Mouse (Mus musculus): ENCODE measurements at regions not wholly inside any gene's neighbourhood (a gene's known extent, or its start where the extent isn't known, plus 50 kb on each side); places are given as distances from the start of the nearest gene placed in this dataset.

GRCm38 (mm10) chr13:44607316-44608285, 121.7 kb upstream of the Jarid2 start:
- no peak for DNase-seq (ENCODE audit: low spot score)

- no peak for DNase-seq (ENCODE audit: low spot score)
These were observed 121.0 kb upstream of the Jarid2 start for GRCm38 (mm10) chr13:44608286-44608675.

GRCm38 (mm10) chr13:44608681-44609335, 120.5 kb upstream of the Jarid2 start:
- no peak for DNase-seq (ENCODE audit: low spot score)

- no peak for DNase-seq (ENCODE audit: low spot score)
These were observed 119.7 kb upstream of the Jarid2 start for GRCm38 (mm10) chr13:44609606-44610005.

GRCm38 (mm10) chr13:44615696-44616095, 113.6 kb upstream of the Jarid2 start:
- DNase-seq (ENCODE audit: low spot score) = no peak

- no peak for DNase-seq (ENCODE audit: low spot score)
These were observed 110.9 kb upstream of the Jarid2 start for GRCm38 (mm10) chr13:44618368-44618767.

GRCm38 (mm10) chr13:44622661-44623355, 106.5 kb upstream of the Jarid2 start:
- DNase-seq (ENCODE audit: low spot score) = peak; percentile 11

- no peak for DNase-seq (ENCODE audit: low spot score)
These were observed 104.6 kb upstream of the Jarid2 start for GRCm38 (mm10) chr13:44624716-44625115.

GRCm38 (mm10) chr13:44625792-44626191, 103.5 kb upstream of the Jarid2 start:
- DNase-seq (ENCODE audit: low spot score) = no peak

GRCm38 (mm10) chr13:44626806-44627205, 102.5 kb upstream of the Jarid2 start:
- DNase-seq (ENCODE audit: low spot score) = no peak

- no peak for DNase-seq (ENCODE audit: low spot score)
These were observed 99.2 kb upstream of the Jarid2 start for GRCm38 (mm10) chr13:44630061-44630460.

GRCm38 (mm10) chr13:44634616-44635015, 94.7 kb upstream of the Jarid2 start:
- DNase-seq (ENCODE audit: low spot score) = no peak

GRCm38 (mm10) chr13:44635221-44636007, 93.9 kb upstream of the Jarid2 start:
- DNase-seq (ENCODE audit: low spot score) = no peak

- no peak for DNase-seq (ENCODE audit: low spot score)
These were observed 93.3 kb upstream of the Jarid2 start for GRCm38 (mm10) chr13:44636008-44636335.

- DNase-seq (ENCODE audit: low spot score) = no peak
These were observed 86.9 kb upstream of the Jarid2 start for GRCm38 (mm10) chr13:44642361-44642760.

GRCm38 (mm10) chr13:44650052-44650451, 79.2 kb upstream of the Jarid2 start:
- no peak for DNase-seq (ENCODE audit: low spot score)

- DNase-seq (ENCODE audit: low spot score) = no peak
These were observed 77.7 kb upstream of the Jarid2 start for GRCm38 (mm10) chr13:44651259-44652238.

- no peak for DNase-seq (ENCODE audit: low spot score)
These were observed 71.3 kb upstream of the Jarid2 start for GRCm38 (mm10) chr13:44657905-44658414.

- no peak for DNase-seq (ENCODE audit: low spot score)
These were observed 69.4 kb upstream of the Jarid2 start for GRCm38 (mm10) chr13:44659861-44660260.

GRCm38 (mm10) chr13:44663062-44663461, 66.2 kb upstream of the Jarid2 start:
- no peak for DNase-seq (ENCODE audit: low spot score)
